Mouse (Mus musculus) liver, embryonic 18 days (tissue): ENCODE measurements around the gene Tnni1. TPM values are rescaled to one million over a fixed set of nuclear protein-coding genes. Genes with fewer than 3 reads are reported as not detected.

Experiments
- polyA plus RNA-seq: library from polyadenylated mRNA; depleted of rRNA; stranded (reverse); fragments of >200 nt; gene quantifications from 2 replicates; pipeline ENCODE4 v1.2.3, GENCODE M21; 2012; rRNA removed

Gene Tnni1
- polyA plus RNA-seq, result 0.80 and 1.1 TPM in 2 replicates

GRCm38 (mm10) chr1:135778780-135779535 is at the start of gene Tnni1:
TSS of gene Tnni1 (plus strand) at chr1:135779434.

GRCm38 (mm10) chr1:135765645-135766591 is 13.3 kb upstream of the Tnni1 start, which contains the start of gene Phlda3:
TSS of gene Phlda3 (plus strand) at chr1:135766119.

GRCm38 (mm10) chr1:135818481-135819086 is 39.4 kb downstream of the Tnni1 start, which contains the start of gene Lad1:
TSS of gene Lad1 (plus strand) at chr1:135818598.

GRCm38 (mm10) chr1:135835716-135836483 is 56.7 kb downstream of the Tnni1 start, which contains the start of gene Tnnt2:
TSS of gene Tnnt2 (plus strand) at chr1:135836354.

Other genes with a start within 250 kb of the Tnni1 start
- gene Nav1, start 172.1 kb upstream of the Tnni1 start, polyA plus RNA-seq, result 1.1 and 1.6 TPM in 2 replicates
- 36.6 and 38.3 TPM in 2 replicates for gene Csrp1, start 59.4 kb upstream of the Tnni1 start, polyA plus RNA-seq
- 4.0 and 4.2 TPM in 2 replicates for gene Phlda3, start 13.3 kb upstream of the Tnni1 start, polyA plus RNA-seq
- 0.55 and 0.59 TPM in 2 replicates for gene Lad1, start 39.2 kb downstream of the Tnni1 start, polyA plus RNA-seq
- 2.9 and 3.1 TPM in 2 replicates for gene Tnnt2, start 56.9 kb downstream of the Tnni1 start, polyA plus RNA-seq
- not detected in 2 replicates for gene Pkp1, start 139.8 kb downstream of the Tnni1 start, polyA plus RNA-seq
- 0.05 and 0.12 TPM in 2 replicates for gene Igfn1, start 226.9 kb downstream of the Tnni1 start, polyA plus RNA-seq
- 79.1 and 80.8 TPM in 2 replicates for gene Tmem9, start 228.7 kb downstream of the Tnni1 start, polyA plus RNA-seq